Mouse (Mus musculus): ENCODE measurements at regions not wholly inside any gene's neighbourhood (a gene's known extent, or its start where the extent isn't known, plus 50 kb on each side); places are given as distances from the start of the nearest gene placed in this dataset.

DNA sequence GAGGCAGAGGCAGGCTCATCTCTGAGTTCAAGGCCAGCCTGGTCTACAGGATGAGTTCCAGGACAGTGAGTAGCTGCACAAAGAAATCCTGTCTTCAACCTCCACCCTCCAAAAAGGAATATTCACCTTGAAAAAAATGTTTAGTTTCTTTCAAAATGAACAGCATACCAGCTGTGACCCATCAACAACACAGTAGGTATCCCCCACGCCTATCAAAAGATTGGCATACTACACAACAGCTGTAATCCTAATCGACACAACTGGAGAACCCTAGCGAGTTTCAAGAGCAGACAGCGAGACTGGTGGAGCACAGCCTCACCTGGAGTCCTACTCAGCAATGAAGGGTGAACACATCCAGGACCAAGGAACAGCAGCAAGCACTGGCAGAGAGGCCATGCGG lies 136.3 kb upstream of the Smim15 start:
- Histone ChIP-seq H3K9ac (replicated peaks; ENCODE audit: low read length) (no peak overlapping the region), H3K9me3 (ENCODE audit: low read length) (no peaks in the 10 kb centered on the region), H3K36me3 (ENCODE audit: insufficient read depth, low read length) (no peaks in the 10 kb centered on the region), H3K4me1 (ENCODE audit: insufficient read depth, low read length) (peaks cover 17% of the 10 kb centered on the region), H3K4me3 (ENCODE audit: low read length) (no peak overlapping the region), H3K4me2 (replicated peaks; ENCODE audit: low read depth, low read length) (no peak overlapping the region), H3K27me3 (ENCODE audit: insufficient read depth, low read length) (no peaks in the 10 kb centered on the region), H3K27ac (ENCODE audit: low read length) (no peak overlapping the region)
- WGBS: 93% methylated on average over 5 of the region's 5 CpGs
- no peak for ATAC-seq (ENCODE audit: low FRiP score, low TSS enrichment)

DNA sequence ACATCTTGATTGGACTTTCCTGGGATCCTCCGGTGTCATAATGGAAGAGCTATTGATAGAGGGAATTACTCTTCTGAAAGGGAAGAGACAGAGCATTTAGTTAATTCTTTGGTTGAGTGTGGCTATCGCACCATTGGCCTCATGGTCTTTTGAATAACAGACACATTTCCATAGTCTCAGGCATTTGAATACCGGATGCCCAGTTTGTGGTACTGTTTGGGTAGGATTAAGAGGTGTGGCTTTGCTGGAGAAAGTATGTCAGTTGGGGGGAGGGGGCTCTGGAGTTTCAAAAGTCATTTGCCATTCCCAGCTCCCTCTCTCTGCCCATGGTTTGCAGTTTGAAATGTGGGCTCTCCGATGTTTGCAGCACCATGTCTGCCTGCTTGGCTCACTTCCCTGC lies 139.4 kb upstream of the Smim15 start:
- Histone ChIP-seq H3K4me2 (replicated peaks; ENCODE audit: low read depth, low read length) (no peak overlapping the region), H3K9me3 (ENCODE audit: low read length) (no peaks in the 10 kb centered on the region), H3K9ac (replicated peaks; ENCODE audit: low read length) (no peak overlapping the region), H3K4me3 (ENCODE audit: low read length) (no peak overlapping the region), H3K4me1 (ENCODE audit: insufficient read depth, low read length) (peaks cover 20% of the 10 kb centered on the region), H3K36me3 (ENCODE audit: insufficient read depth, low read length) (no peaks in the 10 kb centered on the region), H3K27ac (ENCODE audit: low read length) (no peak overlapping the region), H3K27me3 (ENCODE audit: insufficient read depth, low read length) (no peaks in the 10 kb centered on the region)
- 93% methylated on average over 4 of the region's 4 CpGs for WGBS
- ATAC-seq (ENCODE audit: low FRiP score, low TSS enrichment): no peak

DNA sequence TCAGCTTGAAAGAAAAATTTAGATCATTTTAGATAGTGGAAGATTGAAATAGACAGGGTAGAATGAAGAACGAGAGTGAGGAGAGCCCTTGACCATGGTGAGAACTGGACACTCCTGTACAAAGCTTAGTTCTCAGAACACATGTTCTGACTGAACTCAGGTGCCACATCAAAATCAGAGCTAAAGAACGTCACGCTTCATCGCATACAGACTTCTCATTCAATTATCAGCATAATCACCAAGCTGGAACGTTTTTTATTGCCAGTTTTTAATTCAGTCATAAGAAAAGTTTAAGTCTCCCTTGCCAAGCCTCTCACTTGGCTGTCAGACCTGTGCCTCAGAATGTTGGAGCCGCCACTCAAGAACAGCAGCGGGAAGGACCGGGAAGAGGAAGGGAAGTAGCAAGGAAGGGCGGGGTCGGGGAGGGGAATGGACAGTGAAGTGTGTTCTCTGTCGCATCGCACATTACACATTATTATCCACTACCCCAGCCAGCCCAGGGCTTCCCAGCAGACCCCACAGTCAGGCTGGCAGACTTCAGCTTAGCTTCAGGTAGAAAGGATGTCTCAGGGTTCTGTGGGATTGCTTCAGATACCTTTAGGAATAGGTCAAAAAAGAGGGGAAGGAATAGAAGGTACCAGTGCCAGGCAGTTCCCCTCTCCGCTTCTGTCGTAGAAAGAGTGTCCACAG lies 140.1 kb upstream of the Smim15 start:
- ATAC-seq (ENCODE audit: low FRiP score, low TSS enrichment): no peak
- Histone ChIP-seq H3K27ac (ENCODE audit: low read length) (peak overlapping the region; percentile 45), H3K36me3 (ENCODE audit: insufficient read depth, low read length) (no peaks in the 10 kb centered on the region), H3K4me3 (ENCODE audit: low read length) (no peak overlapping the region), H3K9ac (replicated peaks; ENCODE audit: low read length) (no peak overlapping the region), H3K4me2 (replicated peaks; ENCODE audit: low read depth, low read length) (no peak overlapping the region), H3K27me3 (ENCODE audit: insufficient read depth, low read length) (no peaks in the 10 kb centered on the region), H3K4me1 (ENCODE audit: insufficient read depth, low read length) (peaks cover 20% of the 10 kb centered on the region), H3K9me3 (ENCODE audit: low read length) (no peaks in the 10 kb centered on the region)
- WGBS: 66% methylated on average over 14 of the region's 14 CpGs

DNA sequence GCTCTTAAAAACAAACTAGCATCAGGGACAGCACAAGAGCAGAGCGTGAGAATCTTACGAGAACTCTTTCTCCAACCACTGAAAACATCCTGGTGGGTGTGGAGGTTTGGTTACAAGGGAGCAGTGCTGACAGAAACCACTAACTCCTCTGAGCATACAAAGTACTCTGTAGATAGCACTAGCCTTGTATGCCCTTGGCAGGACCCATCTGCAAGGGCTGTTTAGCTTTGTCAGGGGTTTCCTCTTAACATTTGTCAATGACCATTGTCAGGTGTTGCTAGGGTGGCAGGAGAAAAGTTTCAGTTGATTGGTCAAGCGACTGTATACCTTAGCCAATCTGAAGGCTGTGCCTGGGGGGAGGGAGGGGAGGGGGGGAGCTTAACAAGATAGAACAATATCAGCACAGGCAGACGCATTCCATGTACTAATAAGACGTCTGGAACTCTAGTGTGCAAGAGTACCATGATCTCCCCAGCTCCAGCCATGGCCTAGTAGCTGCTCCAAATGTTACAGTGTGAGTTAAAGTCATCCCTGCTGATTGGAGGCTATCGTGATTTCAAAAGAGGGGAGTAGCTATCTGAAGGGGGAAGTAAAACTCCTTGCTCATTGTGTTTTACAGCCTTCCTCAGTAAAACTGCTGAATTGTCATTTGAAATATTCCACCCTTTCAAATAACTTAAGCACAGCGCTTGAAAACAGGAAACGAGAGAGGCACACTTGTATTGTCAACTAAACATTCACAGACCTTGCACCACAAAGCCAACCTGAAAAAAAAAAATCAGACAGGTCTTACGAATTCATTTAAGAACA lies 140.9 kb upstream of the Smim15 start:
- Histone ChIP-seq H3K4me2 (replicated peaks; ENCODE audit: low read depth, low read length) (0 out of 2 replicates have a peak overlapping the region, but pooled peaks have one; percentile 18), H3K36me3 (ENCODE audit: insufficient read depth, low read length) (no peaks in the 10 kb centered on the region), H3K27me3 (ENCODE audit: insufficient read depth, low read length) (no peaks in the 10 kb centered on the region), H3K27ac (ENCODE audit: low read length) (peak overlapping the region; percentile 45), H3K9ac (replicated peaks; ENCODE audit: low read length) (no peak overlapping the region; the same call in 1 of the 2 replicates), H3K9me3 (ENCODE audit: low read length) (no peaks in the 10 kb centered on the region), H3K4me3 (ENCODE audit: low read length) (no peak overlapping the region), H3K4me1 (ENCODE audit: insufficient read depth, low read length) (peaks cover 20% of the 10 kb centered on the region)
- peak; percentile 88 for ATAC-seq (ENCODE audit: low FRiP score, low TSS enrichment)
- WGBS: 16% methylated on average over 9 of the region's 9 CpGs

DNA sequence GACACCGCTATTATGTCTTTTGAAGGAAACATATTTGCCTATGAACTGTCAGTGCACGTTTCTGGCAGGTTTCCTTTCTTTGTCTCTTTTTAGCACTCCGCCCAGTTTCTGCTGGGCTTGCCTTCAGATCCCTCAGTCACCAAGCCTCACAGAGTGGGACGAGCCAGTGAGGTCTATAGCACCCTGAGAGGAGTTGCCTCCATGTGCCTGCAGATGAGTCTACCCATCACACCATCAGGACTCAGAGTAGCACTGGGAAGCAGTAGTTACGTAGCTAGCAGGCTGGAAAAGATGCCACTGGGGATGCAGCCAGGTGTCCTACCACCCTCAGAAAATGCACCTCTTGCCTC lies 141.5 kb upstream of the Smim15 start:
- ATAC-seq (ENCODE audit: low FRiP score, low TSS enrichment): peak; percentile 32; the same call in 1 of the 2 replicates
- H3K9ac ChIP-seq (replicated peaks; ENCODE audit: low read length): no peak overlapping the region
- H3K36me3 ChIP-seq (ENCODE audit: insufficient read depth, low read length): no peaks in the 10 kb centered on the region
- WGBS: 71% methylated on average over 5 of the region's 5 CpGs
- H3K4me2 ChIP-seq (replicated peaks; ENCODE audit: low read depth, low read length): no peak overlapping the region
- H3K27ac ChIP-seq (ENCODE audit: low read length): peak overlapping the region; percentile 45; the same call in 1 of the 2 replicates
- peaks cover 20% of the 10 kb centered on the region for H3K4me1 ChIP-seq (ENCODE audit: insufficient read depth, low read length)
- no peak overlapping the region for H3K4me3 ChIP-seq (ENCODE audit: low read length)
- no peaks in the 10 kb centered on the region for H3K27me3 ChIP-seq (ENCODE audit: insufficient read depth, low read length)
- H3K9me3 ChIP-seq (ENCODE audit: low read length): no peaks in the 10 kb centered on the region

DNA sequence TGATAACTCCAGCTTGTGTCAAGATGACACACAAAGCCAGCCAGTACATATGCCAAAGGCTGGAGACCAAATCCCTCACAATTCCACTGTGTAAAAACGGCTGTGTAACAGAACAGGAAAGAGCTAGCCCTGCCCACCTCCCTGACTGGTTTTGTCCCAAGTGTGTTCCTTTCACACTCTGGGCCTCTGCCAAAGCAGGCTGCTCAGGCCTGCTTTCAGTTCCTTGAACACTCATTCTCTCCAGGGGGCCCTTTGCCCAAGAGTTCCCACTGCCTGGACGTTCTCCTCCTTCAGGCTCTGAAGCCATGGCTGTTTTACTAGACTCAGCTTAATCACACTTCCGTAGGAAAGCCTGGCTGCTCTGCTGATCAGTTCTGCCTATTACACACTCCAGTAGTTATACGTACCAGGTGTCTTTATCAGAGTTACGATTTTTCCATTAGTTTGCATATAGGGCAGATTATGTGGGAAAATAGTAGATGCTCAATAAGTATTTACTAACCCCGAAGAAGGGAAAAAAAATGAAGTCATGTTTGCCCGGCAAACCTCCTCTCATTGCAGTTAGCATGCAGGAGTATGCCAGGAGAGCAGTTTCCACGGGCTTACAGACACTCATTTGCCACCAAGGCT lies 144.5 kb upstream of the Smim15 start:
- Histone ChIP-seq H3K4me2 (replicated peaks; ENCODE audit: low read depth, low read length) (no peak overlapping the region), H3K27me3 (ENCODE audit: insufficient read depth, low read length) (no peaks in the 10 kb centered on the region), H3K36me3 (ENCODE audit: insufficient read depth, low read length) (no peaks in the 10 kb centered on the region), H3K9ac (replicated peaks; ENCODE audit: low read length) (no peak overlapping the region), H3K9me3 (ENCODE audit: low read length) (no peaks in the 10 kb centered on the region), H3K27ac (ENCODE audit: low read length) (0 out of 2 replicates have a peak overlapping the region, but pooled peaks have one; percentile 26), H3K4me1 (ENCODE audit: insufficient read depth, low read length) (peaks cover 20% of the 10 kb centered on the region), H3K4me3 (ENCODE audit: low read length) (no peak overlapping the region)
- ATAC-seq (ENCODE audit: low FRiP score, low TSS enrichment): no peak
- WGBS: 41% methylated on average over 8 of the region's 8 CpGs

DNA sequence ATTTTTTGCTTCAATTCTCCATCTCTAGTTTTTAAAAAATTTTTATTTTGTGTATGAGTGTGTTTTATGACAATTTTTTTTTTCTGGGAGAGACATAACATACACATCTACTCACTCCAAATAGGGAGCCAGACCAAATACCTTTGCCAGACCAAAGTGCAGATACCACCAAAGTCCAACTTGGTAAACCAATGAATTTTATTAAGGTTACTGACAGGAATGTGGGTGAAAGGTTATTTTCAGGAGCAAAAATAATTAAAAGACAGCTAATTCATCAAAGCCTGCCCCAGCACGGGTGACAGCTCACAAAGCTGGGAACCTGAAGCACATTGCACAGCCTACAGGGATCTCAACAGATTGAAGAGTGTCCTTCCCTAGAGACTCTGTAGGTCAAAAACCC lies 146.6 kb upstream of the Smim15 start:
- H3K9me3 ChIP-seq (ENCODE audit: low read length): no peaks in the 10 kb centered on the region
- no peak for ATAC-seq (ENCODE audit: low FRiP score, low TSS enrichment)
- no peak overlapping the region for H3K9ac ChIP-seq (replicated peaks; ENCODE audit: low read length)
- no peaks in the 10 kb centered on the region for H3K27me3 ChIP-seq (ENCODE audit: insufficient read depth, low read length)
- H3K36me3 ChIP-seq (ENCODE audit: insufficient read depth, low read length): no peaks in the 10 kb centered on the region
- H3K27ac ChIP-seq (ENCODE audit: low read length): no peak overlapping the region
- 52% methylated on average over 1 of the region's 1 CpGs for WGBS
- no peak overlapping the region for H3K4me2 ChIP-seq (replicated peaks; ENCODE audit: low read depth, low read length)
- no peaks in the 10 kb centered on the region for H3K4me1 ChIP-seq (ENCODE audit: insufficient read depth, low read length)
- H3K4me3 ChIP-seq (ENCODE audit: low read length): no peak overlapping the region

DNA sequence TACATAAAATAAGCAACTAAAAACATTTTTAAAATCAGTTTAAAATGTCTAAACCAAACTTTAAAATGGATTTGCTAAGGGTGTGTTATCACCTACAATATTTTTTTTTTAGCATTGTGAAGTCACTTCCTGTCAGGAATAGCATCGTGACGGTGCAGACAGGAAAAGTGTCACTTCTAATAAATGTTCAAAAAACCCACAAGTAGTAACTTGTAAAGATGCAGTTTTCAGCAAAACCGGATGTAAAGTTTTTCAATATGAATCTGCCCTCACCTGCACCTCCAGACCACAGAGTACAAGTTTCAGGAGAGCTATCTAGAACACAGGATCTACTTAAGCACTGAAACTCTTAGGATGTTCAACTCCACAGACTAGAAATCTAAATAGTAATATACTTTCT lies 147.1 kb upstream of the Smim15 start:
- H3K4me1 ChIP-seq (ENCODE audit: insufficient read depth, low read length): 0 out of 2 replicates have a peak, but pooled peaks cover 4% of the 10 kb centered on the region
- no peak overlapping the region for H3K4me2 ChIP-seq (replicated peaks; ENCODE audit: low read depth, low read length)
- H3K36me3 ChIP-seq (ENCODE audit: insufficient read depth, low read length): no peaks in the 10 kb centered on the region
- no peak overlapping the region for H3K27ac ChIP-seq (ENCODE audit: low read length)
- no peaks in the 10 kb centered on the region for H3K27me3 ChIP-seq (ENCODE audit: insufficient read depth, low read length)
- WGBS: 76% methylated on average over 3 of the region's 3 CpGs
- H3K9me3 ChIP-seq (ENCODE audit: low read length): no peaks in the 10 kb centered on the region
- H3K4me3 ChIP-seq (ENCODE audit: low read length): no peak overlapping the region
- no peak overlapping the region for H3K9ac ChIP-seq (replicated peaks; ENCODE audit: low read length)
- ATAC-seq (ENCODE audit: low FRiP score, low TSS enrichment): no peak

DNA sequence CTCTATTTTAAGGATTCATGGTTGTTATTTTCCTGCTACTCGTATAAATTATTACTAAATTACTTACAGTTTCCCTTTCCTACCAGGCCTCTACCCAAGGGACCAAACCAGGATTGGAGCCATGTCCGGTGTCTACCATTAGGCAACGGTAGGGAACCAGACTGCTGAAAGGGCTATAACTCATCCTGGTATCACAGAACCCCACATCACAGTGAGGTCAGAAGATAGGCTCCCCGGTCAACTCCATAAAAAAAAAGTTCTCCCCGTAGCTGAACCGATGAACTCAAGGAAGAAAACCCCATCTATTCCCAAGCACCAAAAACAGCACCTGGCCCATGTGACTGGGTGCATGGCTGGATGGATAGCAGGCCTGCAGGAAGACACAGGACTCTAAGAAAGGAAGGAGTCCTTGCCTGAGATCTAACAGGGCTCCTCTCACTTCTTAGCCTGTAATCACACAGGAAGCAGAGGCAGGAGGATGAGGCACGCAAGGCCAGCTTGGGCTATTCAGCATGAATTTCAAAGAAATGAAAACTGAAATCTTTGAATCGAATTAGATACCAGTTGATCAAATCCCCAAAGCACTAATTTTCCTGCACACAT lies 150.6 kb upstream of the Smim15 start:
- Histone ChIP-seq H3K9me3 (ENCODE audit: low read length) (no peaks in the 10 kb centered on the region), H3K27me3 (ENCODE audit: insufficient read depth, low read length) (no peaks in the 10 kb centered on the region), H3K9ac (replicated peaks; ENCODE audit: low read length) (no peak overlapping the region), H3K4me3 (ENCODE audit: low read length) (no peak overlapping the region), H3K4me1 (ENCODE audit: insufficient read depth, low read length) (0 out of 2 replicates have a peak, but pooled peaks cover 7% of the 10 kb centered on the region), H3K4me2 (replicated peaks; ENCODE audit: low read depth, low read length) (no peak overlapping the region), H3K36me3 (ENCODE audit: insufficient read depth, low read length) (no peaks in the 10 kb centered on the region), H3K27ac (ENCODE audit: low read length) (no peak overlapping the region)
- WGBS: 90% methylated on average over 8 of the region's 8 CpGs
- no peak for ATAC-seq (ENCODE audit: low FRiP score, low TSS enrichment)

Measured in kidney, embryonic 16.5 days (tissue).